8 mouse cellular contexts compared by ENCODE assay signal in genomic region chr11:120548786-120549167, GRCm38 (mm10). TPM values are rescaled to one million over a fixed set of nuclear protein-coding genes. Genes with fewer than 3 reads are reported as not detected.
DNase-seq lines count a peak whose midpoint lies in the region; ATAC-seq and TF ChIP-seq lines count a peak whose summit lies in the region.

No protein-coding gene starts in this region.

- H3K4me1 ChIP-seq in embryonic facial prominence, embryonic 12.5 days: peaks cover 23% of the 10 kb centered on the region
- peaks cover 16% of the 10 kb centered on the region for H3K4me1 ChIP-seq in hindbrain, postnatal 0 days (ENCODE audit: insufficient read depth, low read length)

- H3K36me3 ChIP-seq in embryonic facial prominence, embryonic 12.5 days: peaks cover 11% of the 10 kb centered on the region
- peaks cover 10% of the 10 kb centered on the region for H3K36me3 ChIP-seq in hindbrain, postnatal 0 days (ENCODE audit: insufficient read depth, low read length)

- peak overlapping the region; percentile 91 for H3K27ac ChIP-seq in layer of hippocampus, adult 2 months
- H3K27ac ChIP-seq in embryonic facial prominence, embryonic 12.5 days: peak overlapping the region; percentile 90
- peak overlapping the region; percentile 84 for H3K27ac ChIP-seq in hindbrain, postnatal 0 days

- no peak for ATAC-seq in embryonic facial prominence, embryonic 12.5 days (ENCODE audit: insufficient number of reproducible peaks, insufficient read depth, low FRiP score, low TSS enrichment)
- ATAC-seq in hindbrain, postnatal 0 days: no peak
- ATAC-seq in monocyte, adult 5-6 weeks (replicated peaks; ENCODE audit: insufficient number of reproducible peaks, low FRiP score, low TSS enrichment, poor library complexity, severe bottlenecking): no peak

- no peak for DNase-seq in layer of hippocampus, adult 2 months (ENCODE audit: low spot score in 2 of 2)
- no peak for DNase-seq in layer of hippocampus, adult 8-10 months (ENCODE audit: low spot score in 2 of 2)
- DNase-seq in hindbrain, postnatal 0 days (ENCODE audit: low spot score): no peak
- DNase-seq in naive thymus-derived CD4-positive, alpha-beta T cell, adult 2 months (ENCODE audit: low read depth): peak; percentile 24
- no peak for DNase-seq in layer of hippocampus, adult 9-11 months
- no peak for DNase-seq in thymus, postnatal 0 days (ENCODE audit: low spot score)

- 26% methylated on average over 7 of the region's 7 CpGs for WGBS in embryonic facial prominence, embryonic 12.5 days
- WGBS in hindbrain, postnatal 0 days: 25% methylated on average over 7 of the region's 7 CpGs

- no peaks in the 10 kb centered on the region for H3K27me3 ChIP-seq in embryonic facial prominence, embryonic 12.5 days
- no peaks in the 10 kb centered on the region for H3K27me3 ChIP-seq in hindbrain, postnatal 0 days (ENCODE audit: insufficient read depth, low read length)

- no peaks in the 10 kb centered on the region for H3K9me3 ChIP-seq in embryonic facial prominence, embryonic 12.5 days
- H3K9me3 ChIP-seq in hindbrain, postnatal 0 days (ENCODE audit: low read length): no peaks in the 10 kb centered on the region

- peak overlapping the region; percentile 98 for H3K9ac ChIP-seq in embryonic facial prominence, embryonic 12.5 days
- H3K9ac ChIP-seq in hindbrain, postnatal 0 days (replicated peaks; ENCODE audit: low read length): peak overlapping the region; percentile 92

- TF ChIP-seq CTCF in layer of hippocampus, adult 2 months (conservative IDR thresholded peaks at IDR 0.05): no peak
- no peak for TF ChIP-seq CTCF in hindbrain, postnatal 0 days (IDR thresholded peaks at IDR 0.05; ENCODE audit: low read depth)

- H3K4me2 ChIP-seq in embryonic facial prominence, embryonic 12.5 days (replicated peaks): peak overlapping the region; percentile 92
- peak overlapping the region; percentile 86 for H3K4me2 ChIP-seq in hindbrain, postnatal 0 days (ENCODE audit: low read depth, low read length)

- peak overlapping the region; percentile 98 for H3K4me3 ChIP-seq in layer of hippocampus, adult 2 months
- peak overlapping the region; percentile 99 for H3K4me3 ChIP-seq in embryonic facial prominence, embryonic 12.5 days
- H3K4me3 ChIP-seq in hindbrain, postnatal 0 days (ENCODE audit: low read length): peak overlapping the region; percentile 74

RNA-seq across cellular contexts. Expression of gene Mcrip1, which starts 0.8 kb away (rescaled TPM):
- 10 to 100 TPM; 65.2 to 67.6 TPM for total RNA-seq in layer of hippocampus, adult 2 months (2021)
- total RNA-seq in layer of hippocampus, adult 8-10 months (2022): 10 to 100 TPM; 61.1 to 68.7 (median 63.3) TPM
- polyA plus RNA-seq in embryonic facial prominence, embryonic 12.5 days (2016; fragmentation: Nextera tagmentation; extraction: Ambion mirVana): 234 and 242 TPM in 2 replicates
- 144 and 192 TPM in 2 replicates for total RNA-seq in hindbrain, postnatal 0 days (2014; rRNA removed)
- polyA plus RNA-seq in hindbrain, postnatal 0 days (2015; fragmentation: Nextera tagmentation; extraction: Ambion mirVana): 250 and 257 TPM in 2 replicates
- 13.8 to 21.9 TPM (median 16.9 TPM) in 3 replicates for total RNA-seq in monocyte, adult 5-6 weeks (2017)
- 179 and 196 TPM in 2 replicates for polyA plus RNA-seq in thymus, postnatal 0 days (2015; fragmentation: Nextera tagmentation; extraction: Ambion mirVana)

RNA-seq across cellular contexts. Expression of gene Ppp1r27, which starts 2.2 kb away (rescaled TPM):
- total RNA-seq in layer of hippocampus, adult 2 months (2021): not detected
- not detected for total RNA-seq in layer of hippocampus, adult 8-10 months (2022)
- polyA plus RNA-seq in embryonic facial prominence, embryonic 12.5 days (2016; fragmentation: Nextera tagmentation; extraction: Ambion mirVana): 0.36 TPM in 1 of 2 replicates, not detected in the other
- not detected in 2 replicates for total RNA-seq in hindbrain, postnatal 0 days (2014; rRNA removed)
- not detected in 2 replicates for polyA plus RNA-seq in hindbrain, postnatal 0 days (2015; fragmentation: Nextera tagmentation; extraction: Ambion mirVana)
- not detected in 3 replicates for total RNA-seq in monocyte, adult 5-6 weeks (2017)
- polyA plus RNA-seq in thymus, postnatal 0 days (2015; fragmentation: Nextera tagmentation; extraction: Ambion mirVana): 13.7 and 17.1 TPM in 2 replicates

RNA-seq across cellular contexts. Expression of gene Gcgr, which starts 18.3 kb away (rescaled TPM):
- total RNA-seq in layer of hippocampus, adult 2 months (2021): not detected
- under 1 TPM in 1 of 4 experiments, not detected in 3; 0.25 TPM for total RNA-seq in layer of hippocampus, adult 8-10 months (2022)
- polyA plus RNA-seq in embryonic facial prominence, embryonic 12.5 days (2016; fragmentation: Nextera tagmentation; extraction: Ambion mirVana): 1.7 and 2.1 TPM in 2 replicates
- total RNA-seq in hindbrain, postnatal 0 days (2014; rRNA removed): 0.99 and 3.1 TPM in 2 replicates
- 1.0 TPM in 2 replicates for polyA plus RNA-seq in hindbrain, postnatal 0 days (2015; fragmentation: Nextera tagmentation; extraction: Ambion mirVana)
- not detected in 3 replicates for total RNA-seq in monocyte, adult 5-6 weeks (2017)
- 0.14 and 0.18 TPM in 2 replicates for polyA plus RNA-seq in thymus, postnatal 0 days (2015; fragmentation: Nextera tagmentation; extraction: Ambion mirVana)

RNA-seq across cellular contexts. Expression of gene P4hb, which starts 24.3 kb away (rescaled TPM):
- total RNA-seq in layer of hippocampus, adult 2 months (2021): 100 to 1,000 TPM; 106 to 118 TPM
- total RNA-seq in layer of hippocampus, adult 8-10 months (2022): 100 to 1,000 TPM; 119 to 147 (median 134) TPM
- 622 and 637 TPM in 2 replicates for polyA plus RNA-seq in embryonic facial prominence, embryonic 12.5 days (2016; fragmentation: Nextera tagmentation; extraction: Ambion mirVana)
- total RNA-seq in hindbrain, postnatal 0 days (2014; rRNA removed): 147 and 174 TPM in 2 replicates
- 222 TPM in 2 replicates for polyA plus RNA-seq in hindbrain, postnatal 0 days (2015; fragmentation: Nextera tagmentation; extraction: Ambion mirVana)
- total RNA-seq in monocyte, adult 5-6 weeks (2017): 331 to 434 TPM (median 349 TPM) in 3 replicates
- 254 and 290 TPM in 2 replicates for polyA plus RNA-seq in thymus, postnatal 0 days (2015; fragmentation: Nextera tagmentation; extraction: Ambion mirVana)

RNA-seq across cellular contexts. Expression of gene Arhgdia, which starts 32.6 kb away (rescaled TPM):
- total RNA-seq in layer of hippocampus, adult 2 months (2021): 100 to 1,000 TPM; 270 to 277 TPM
- 100 to 1,000 TPM; 268 to 314 (median 278) TPM for total RNA-seq in layer of hippocampus, adult 8-10 months (2022)
- 561 and 568 TPM in 2 replicates for polyA plus RNA-seq in embryonic facial prominence, embryonic 12.5 days (2016; fragmentation: Nextera tagmentation; extraction: Ambion mirVana)
- total RNA-seq in hindbrain, postnatal 0 days (2014; rRNA removed): 252 and 297 TPM in 2 replicates
- polyA plus RNA-seq in hindbrain, postnatal 0 days (2015; fragmentation: Nextera tagmentation; extraction: Ambion mirVana): 403 and 425 TPM in 2 replicates
- total RNA-seq in monocyte, adult 5-6 weeks (2017): 163 to 262 TPM (median 173 TPM) in 3 replicates
- 553 and 615 TPM in 2 replicates for polyA plus RNA-seq in thymus, postnatal 0 days (2015; fragmentation: Nextera tagmentation; extraction: Ambion mirVana)
